Mouse (Mus musculus) stomach, embryonic 15.5 days (tissue): ENCODE data around the gene Gm5483. TPM values are rescaled to one million over a fixed set of nuclear protein-coding genes. Genes with fewer than 3 reads are reported as not detected.
"Not testable (repeated sequence)": the region's sequence is repeated elsewhere in the genome, so short reads cannot be mapped to it uniquely, and the experiment has no call there.

Source experiments
- ATAC-seq: fragments of 200-750 bp; cut with Nextera tagmentation; 2 replicates; pipeline ENCODE4 v1.8.0; 2017; ENCODE audit warnings: low read depth, moderate number of reproducible peaks, moderate TSS enrichment; ENCODE audit not compliant: insufficient read depth, low FRiP score
- H3K27ac ChIP-seq: fragments of 300-500 bp; sonication (generic); 2 replicates; pipeline ENCODE4 v1.5.1; 2015; ENCODE audit warnings: mild to moderate bottlenecking, inconsistent platforms
- H3K27me3 ChIP-seq: fragments of 300-500 bp; sonication (generic); replicated peaks from 2 replicates; pipeline ENCODE4 v1.6.1; 2015; ENCODE audit warnings: inconsistent platforms
- H3K36me3 ChIP-seq: fragments of 300-500 bp; sonication (generic); 2 replicates; pipeline ENCODE4 v1.6.1; 2015; ENCODE audit warnings: inconsistent platforms
- H3K4me1 ChIP-seq: fragments of 300-500 bp; sonication (generic); 2 replicates; pipeline ENCODE4 v1.6.1; 2015; ENCODE audit warnings: inconsistent platforms
- H3K4me2 ChIP-seq: fragments of 300-500 bp; sonication (generic); 2 replicates; pipeline ENCODE4 v1.6.1; 2015; ENCODE audit warnings: mild to moderate bottlenecking, inconsistent platforms
- H3K4me3 ChIP-seq: fragments of 300-500 bp; sonication (generic); replicated peaks from 2 replicates; pipeline ENCODE4 v1.5.1; 2015; ENCODE audit warnings: inconsistent platforms
- H3K9ac ChIP-seq: fragments of 300-500 bp; sonication (generic); 2 replicates; pipeline ENCODE4 v1.6.1; 2015; ENCODE audit warnings: inconsistent platforms
- H3K9me3 ChIP-seq: fragments of 300-500 bp; sonication (generic); 2 replicates; pipeline ENCODE4 v1.6.1; 2016; ENCODE audit warnings: inconsistent platforms
- WGBS: fragments of 180-500 bp; shearing (Covaris S2); methylation state at CpG from one replicate; pipeline ENCODE4 v1.1.7; 2015; 5-methylcytosine and 5-hydroxymethylcytosine counted together
- polyA plus RNA-seq: library from polyadenylated mRNA; unstranded; fragments of >200 nt; fragmentation: Nextera tagmentation; extraction: Ambion mirVana; gene quantifications from 2 replicates; pipeline ENCODE4 v1.2.1, GENCODE M21; 2015

The Gm5483 gene
- polyA plus RNA-seq = 38.5 and 45.8 TPM in 2 replicates

GRCm38 (mm10) chr16:36183912-36184311 is at the start of gene Gm5483:
TSS of gene Gm5483 (plus strand) at chr16:36184212.
- H3K36me3 ChIP-seq, ATAC-seq, H3K9me3 ChIP-seq, H3K27ac ChIP-seq, H3K9ac ChIP-seq, H3K4me3 ChIP-seq, H3K4me1 ChIP-seq, H3K4me2 ChIP-seq, H3K27me3 ChIP-seq: not testable (repeated sequence)
- WGBS = 79% methylated on average over 4 of the region's 4 CpGs

GRCm38 (mm10) chr16:36138201-36138600 is 45.8 kb upstream of the Gm5483 start:
- Histone ChIP-seq H3K9ac (no peak overlapping the region), H3K4me3 (no peak overlapping the region), H3K9me3 (no peaks in the 10 kb centered on the region), H3K4me1 (no peaks in the 10 kb centered on the region), H3K27me3 (no peaks in the 10 kb centered on the region), H3K4me2 (no peak overlapping the region), H3K27ac (no peak overlapping the region), H3K36me3 (no peaks in the 10 kb centered on the region)
- 68% methylated on average over 2 of the region's 2 CpGs for WGBS
- ATAC-seq = no peak

- no peak within 1 kb of the TSS for H3K9ac ChIP-seq
- no peaks in the 10 kb centered on the region for H3K36me3 ChIP-seq
- ATAC-seq = no peak
- no peaks in the 10 kb centered on the region for H3K4me1 ChIP-seq
- no peaks in the 10 kb centered on the region for H3K27me3 ChIP-seq
- H3K4me2 ChIP-seq = no peak within 1 kb of the TSS
- no peak within 1 kb of the TSS for H3K27ac ChIP-seq
- no peak within 1 kb of the TSS for H3K4me3 ChIP-seq
- H3K9me3 ChIP-seq = no peaks in the 10 kb centered on the region
Observed at GRCm38 (mm10) chr16:36156402-36156975, 27.5 kb upstream of the Gm5483 start, which contains the start of gene Stfa2l1. TSS of gene Stfa2l1 (plus strand) at chr16:36156811.

GRCm38 (mm10) chr16:36167841-36168240 is 16.2 kb upstream of the Gm5483 start:
- WGBS = 86% methylated on average over 9 of the region's 10 CpGs
- H3K27me3 ChIP-seq, H3K4me2 ChIP-seq, H3K36me3 ChIP-seq, ATAC-seq, H3K4me1 ChIP-seq, H3K9me3 ChIP-seq, H3K4me3 ChIP-seq, H3K27ac ChIP-seq, H3K9ac ChIP-seq: not testable (repeated sequence)

GRCm38 (mm10) chr16:36176108-36176507 is 7.9 kb upstream of the Gm5483 start:
- no peaks in the 10 kb centered on the region for H3K36me3 ChIP-seq
- H3K9ac ChIP-seq = no peak overlapping the region
- H3K4me1 ChIP-seq = no peaks in the 10 kb centered on the region
- no peak overlapping the region for H3K4me3 ChIP-seq
- H3K4me2 ChIP-seq = no peak overlapping the region
- H3K9me3 ChIP-seq = no peaks in the 10 kb centered on the region
- no peak for ATAC-seq
- no peak overlapping the region for H3K27ac ChIP-seq
- no peaks in the 10 kb centered on the region for H3K27me3 ChIP-seq

- Histone ChIP-seq H3K9me3 (no peaks in the 10 kb centered on the region), H3K36me3 (no peaks in the 10 kb centered on the region), H3K9ac (no peak overlapping the region), H3K4me1 (no peaks in the 10 kb centered on the region), H3K27me3 (no peaks in the 10 kb centered on the region), H3K4me2 (no peak overlapping the region), H3K4me3 (no peak overlapping the region), H3K27ac (no peak overlapping the region)
- ATAC-seq = no peak
- WGBS = 76% methylated on average over 2 of the region's 2 CpGs
Observed at GRCm38 (mm10) chr16:36179910-36180309, 4.1 kb upstream of the Gm5483 start.

- Histone ChIP-seq H3K27me3 (no peaks in the 10 kb centered on the region), H3K36me3 (no peaks in the 10 kb centered on the region), H3K4me2 (no peak overlapping the region), H3K4me1 (no peaks in the 10 kb centered on the region), H3K9ac (no peak overlapping the region), H3K27ac (no peak overlapping the region), H3K4me3 (no peak overlapping the region), H3K9me3 (no peaks in the 10 kb centered on the region)
- no peak for ATAC-seq
- WGBS = 57% methylated on average over 19 of the region's 19 CpGs
Observed at GRCm38 (mm10) chr16:36199226-36199625, 15.2 kb downstream of the Gm5483 start.

- H3K36me3 ChIP-seq = no peaks in the 10 kb centered on the region
- no peak overlapping the region for H3K27ac ChIP-seq
- no peak overlapping the region for H3K9ac ChIP-seq
- no peak overlapping the region for H3K4me3 ChIP-seq
- no peaks in the 10 kb centered on the region for H3K27me3 ChIP-seq
- ATAC-seq = no peak
- 66% methylated on average over 5 of the region's 5 CpGs for WGBS
- H3K4me1 ChIP-seq = no peaks in the 10 kb centered on the region
- H3K4me2 ChIP-seq = no peak overlapping the region
- H3K9me3 ChIP-seq = no peaks in the 10 kb centered on the region
Observed at GRCm38 (mm10) chr16:36203846-36204245, 19.8 kb downstream of the Gm5483 start.

GRCm38 (mm10) chr16:36205684-36206083 is 21.7 kb downstream of the Gm5483 start:
- ATAC-seq, H3K9ac ChIP-seq, H3K9me3 ChIP-seq, H3K4me3 ChIP-seq, H3K27ac ChIP-seq, H3K27me3 ChIP-seq, H3K4me1 ChIP-seq, H3K4me2 ChIP-seq, H3K36me3 ChIP-seq: not testable (repeated sequence)
- WGBS = 43% methylated on average over 2 of the region's 2 CpGs

- Histone ChIP-seq H3K27me3 (no peaks in the 10 kb centered on the region), H3K4me1 (no peaks in the 10 kb centered on the region), H3K27ac (no peak within 1 kb of the TSS), H3K9ac (no peak within 1 kb of the TSS), H3K4me3 (no peak within 1 kb of the TSS), H3K4me2 (no peak within 1 kb of the TSS), H3K36me3 (no peaks in the 10 kb centered on the region), H3K9me3 (no peaks in the 10 kb centered on the region)
- ATAC-seq = no peak
- 88% methylated on average over 2 of the region's 2 CpGs for WGBS
Observed at GRCm38 (mm10) chr16:36209967-36210453, 26.0 kb downstream of the Gm5483 start, which contains the start of gene Gm5416. TSS of gene Gm5416 (plus strand) at chr16:36210403.

- H3K9ac ChIP-seq = not testable (repeated sequence)
- 89% methylated on average over 7 of the region's 7 CpGs for WGBS
Observed at GRCm38 (mm10) chr16:36221168-36221567, 37.2 kb downstream of the Gm5483 start, which contains the start of gene 2010005H15Rik. TSS of gene 2010005H15Rik (plus strand) at chr16:36221468.

More at GRCm38 (mm10) chr16:36221168-36221567, 37.2 kb downstream of the Gm5483 start, which contains the start of gene 2010005H15Rik:
- not testable (repeated sequence) for H3K4me2 ChIP-seq, H3K4me1 ChIP-seq, H3K36me3 ChIP-seq, H3K27me3 ChIP-seq, H3K27ac ChIP-seq, H3K9me3 ChIP-seq, H3K4me3 ChIP-seq, ATAC-seq
